Mouse (Mus musculus) CH12.LX (cell line): ENCODE results near the gene Gjc2. TPM values are rescaled to one million over a fixed set of nuclear protein-coding genes. Genes with fewer than 3 reads are reported as not detected.

Source experiments
- DNase-seq: peaks from one replicate; pipeline ENCODE4 v3.0.0-alpha.2; 2013; ENCODE audit errors: extremely low read depth
- H3K27ac ChIP-seq: 2 replicates; pipeline ENCODE4 v1.5.1; 2012; ENCODE audit warnings: low read depth, mild to moderate bottlenecking, control low read depth, moderate library complexity; ENCODE audit not compliant: insufficient read depth
- H3K27me3 ChIP-seq: replicated peaks from 2 replicates; pipeline ENCODE3; 2012; ENCODE audit warnings: inconsistent platforms
- H3K36me3 ChIP-seq, 2 experiments: replicated peaks in 1 of 2; 2 replicates each; pipeline versions ENCODE3 to v1.6.1; 2012; ENCODE audit warnings: inconsistent platforms in 1 of 2, low read length in 1 of 2, mild to moderate bottlenecking in 1 of 2, mixed read lengths in 1 of 2, moderate library complexity in 1 of 2; ENCODE audit not compliant: control insufficient read depth in 1 of 2, insufficient read depth in 1 of 2
- H3K4me1 ChIP-seq, 2 experiments: 2 replicates each; pipeline ENCODE4 v1.6.1; 2012; ENCODE audit warnings: inconsistent platforms in 1 of 2, moderate library complexity in 1 of 2; ENCODE audit not compliant: insufficient read depth in 2 of 2, control insufficient read depth in 1 of 2
- H3K4me2 ChIP-seq: 2 replicates; pipeline ENCODE4 v1.6.1; 2012; ENCODE audit warnings: low read depth, mild to moderate bottlenecking, control low read depth; ENCODE audit not compliant: poor library complexity, insufficient read depth, severe bottlenecking
- H3K4me3 ChIP-seq, 3 experiments: fragments of 150-350 bp in 1 of 3; sonication (generic) in 1 of 3; replicated peaks in 1 of 3; 2 replicates each; pipeline versions ENCODE3 to v1.5.1; 2011 to 2012; ENCODE audit warnings: low read depth in 2 of 3, low read length in 2 of 3, mild to moderate bottlenecking in 2 of 3, moderate library complexity in 2 of 3, control low read depth in 1 of 3, improper control_type of control experiment in 1 of 3, inconsistent platforms in 1 of 3, mixed read lengths in 1 of 3; ENCODE audit not compliant: poor library complexity in 1 of 3
- H3K79me2 ChIP-seq: replicated peaks from 2 replicates; pipeline ENCODE4 v1.6.1; 2012; ENCODE audit warnings: mild to moderate bottlenecking, moderate library complexity; ENCODE audit not compliant: control insufficient read depth, poor library complexity, insufficient read depth, severe bottlenecking; ENCODE audit errors: extremely low read depth
- H3K9ac ChIP-seq: 2 replicates; pipeline ENCODE4 v1.6.1; 2012; ENCODE audit warnings: low read depth, mild to moderate bottlenecking, control low read depth, moderate library complexity; ENCODE audit not compliant: insufficient read depth
- H3K9me3 ChIP-seq: replicated peaks from 2 replicates; pipeline ENCODE3; 2012; ENCODE audit warnings: low read length, inconsistent platforms, mixed read lengths
- CHD1 ChIP-seq: IDR thresholded peaks from 2 replicates; pipeline ENCODE4 v1.6.1; 2012; ENCODE audit warnings: low read depth, low read length, improper control_type of control experiment, inconsistent platforms
- CHD2 ChIP-seq: IDR thresholded peaks from 2 replicates; pipeline ENCODE4 v1.6.1; 2011; ENCODE audit warnings: low read length, improper control_type of control experiment
- CTCF ChIP-seq, 2 experiments: IDR thresholded peaks in 1 of 2; conservative IDR thresholded peaks in 1 of 2; 2 replicates each; pipeline ENCODE4 v1.5.1; 2011 to 2012; ENCODE audit warnings: low read depth in 2 of 2, low read length in 2 of 2, improper control_type of control experiment in 1 of 2, inconsistent platforms in 1 of 2, mild to moderate bottlenecking in 1 of 2, moderate library complexity in 1 of 2
- E2F4 ChIP-seq: IDR thresholded peaks from 2 replicates; pipeline ENCODE4 v1.6.1; 2011; ENCODE audit warnings: low read depth, low read length, improper control_type of control experiment; ENCODE audit not compliant: insufficient replicate concordance
- ELF1 ChIP-seq: IDR thresholded peaks from 2 replicates; pipeline ENCODE4 v1.6.1; 2014; ENCODE audit warnings: low read depth, mild to moderate bottlenecking, inconsistent platforms, low read length, improper control_type of control experiment
- EP300 ChIP-seq: IDR thresholded peaks from 2 replicates; pipeline ENCODE4 v1.6.1; 2011; ENCODE audit warnings: low read length, improper control_type of control experiment
- ETS1 ChIP-seq: conservative IDR thresholded peaks from 2 replicates; pipeline ENCODE4 v1.6.1; 2012; ENCODE audit warnings: low read depth, mild to moderate bottlenecking, inconsistent platforms, low read length, improper control_type of control experiment, moderate library complexity
- GABPA ChIP-seq: IDR thresholded peaks from 2 replicates; pipeline ENCODE4 v1.6.1; 2012; ENCODE audit warnings: low read depth, low read length, improper control_type of control experiment, inconsistent platforms; ENCODE audit not compliant: insufficient replicate concordance
- HCFC1 ChIP-seq: IDR thresholded peaks from 2 replicates; pipeline ENCODE4 v1.6.1; 2012; ENCODE audit warnings: low read depth, mild to moderate bottlenecking, inconsistent platforms, low read length, improper control_type of control experiment
- JUN ChIP-seq: IDR thresholded peaks from 2 replicates; pipeline ENCODE4 v1.6.1; 2011; ENCODE audit warnings: low read depth, mild to moderate bottlenecking, low read length, improper control_type of control experiment, moderate library complexity; ENCODE audit not compliant: insufficient read depth
- MAFK ChIP-seq: IDR thresholded peaks from 2 replicates; pipeline ENCODE4 v1.6.1; 2011; ENCODE audit warnings: low read length, improper control_type of control experiment; ENCODE audit not compliant: insufficient replicate concordance
- MAX ChIP-seq: IDR thresholded peaks from 2 replicates; pipeline ENCODE4 v1.6.1; 2011; ENCODE audit warnings: low read length, improper control_type of control experiment
- MXI1 ChIP-seq: IDR thresholded peaks from 2 replicates; pipeline ENCODE4 v1.6.1; 2011; ENCODE audit warnings: mild to moderate bottlenecking, low read depth, low read length, improper control_type of control experiment
- MYC ChIP-seq: IDR thresholded peaks from 2 replicates; pipeline ENCODE4 v1.6.1; 2011; ENCODE audit warnings: low read depth, mild to moderate bottlenecking, improper control_type of control experiment, low read length
- NELFE ChIP-seq: IDR thresholded peaks from 2 replicates; pipeline ENCODE4 v1.6.1; 2011; ENCODE audit warnings: low read depth, low read length, improper control_type of control experiment
- NRF1 ChIP-seq: IDR thresholded peaks from 2 replicates; pipeline ENCODE4 v1.6.1; 2014; ENCODE audit warnings: low read depth, mild to moderate bottlenecking, inconsistent platforms, low read length, improper control_type of control experiment, moderate library complexity
- POLR2A ChIP-seq: IDR thresholded peaks from 2 replicates; pipeline ENCODE4 v1.6.1; 2011; ENCODE audit warnings: low read depth, mild to moderate bottlenecking, improper control_type of control experiment, low read length
- POLR2AphosphoS2 ChIP-seq: IDR thresholded peaks from 2 replicates; pipeline ENCODE4 v1.6.1; 2011; ENCODE audit warnings: low read depth, low read length, improper control_type of control experiment
- RAD21 ChIP-seq: IDR thresholded peaks from 2 replicates; pipeline ENCODE4 v1.6.1; 2011; ENCODE audit warnings: low read depth, mild to moderate bottlenecking, low read length, improper control_type of control experiment, moderate library complexity
- RCOR1 ChIP-seq: conservative IDR thresholded peaks from 2 replicates; pipeline ENCODE4 v1.6.1; 2012; ENCODE audit warnings: low read depth, mild to moderate bottlenecking, inconsistent platforms, low read length, improper control_type of control experiment
- SMC3 ChIP-seq: IDR thresholded peaks from 2 replicates; pipeline ENCODE4 v1.6.1; 2011; ENCODE audit warnings: low read depth, low read length, improper control_type of control experiment
- TCF12 ChIP-seq: IDR thresholded peaks from 2 replicates; pipeline ENCODE4 v1.6.1; 2014; ENCODE audit warnings: low read depth, mild to moderate bottlenecking, inconsistent platforms, low read length, improper control_type of control experiment
- USF1 ChIP-seq: IDR thresholded peaks from 2 replicates; pipeline ENCODE4 v1.6.1; 2014; ENCODE audit warnings: low read depth, mild to moderate bottlenecking, inconsistent platforms, low read length, improper control_type of control experiment
- USF2 ChIP-seq: conservative IDR thresholded peaks from 2 replicates; pipeline ENCODE4 v1.6.1; 2011; ENCODE audit warnings: low read depth, low read length, improper control_type of control experiment
- ZC3H11A ChIP-seq: IDR thresholded peaks from 2 replicates; pipeline ENCODE4 v1.6.1; 2012; ENCODE audit warnings: low read depth, mild to moderate bottlenecking, inconsistent platforms, low read length, improper control_type of control experiment
- ZKSCAN1 ChIP-seq: IDR thresholded peaks from 2 replicates; pipeline ENCODE4 v1.6.1; 2012; ENCODE audit warnings: low read depth, inconsistent platforms, low read length, improper control_type of control experiment, borderline replicate concordance
- ZMIZ1 ChIP-seq: IDR thresholded peaks from 2 replicates; pipeline ENCODE4 v1.6.1; 2012; ENCODE audit warnings: low read depth, mild to moderate bottlenecking, inconsistent platforms, low read length, improper control_type of control experiment
- ZNF384 ChIP-seq: IDR thresholded peaks from 2 replicates; pipeline ENCODE4 v1.6.1; 2012; ENCODE audit warnings: low read depth, low read length, improper control_type of control experiment, inconsistent platforms
- dilution Hi-C: fragments of 300-500 bp; cut with MboI; formaldehyde crosslinking; loops from 2 replicates; pipeline ENCODE4 v1.14.3; 2020; ENCODE audit warnings: low sequenced_read_pairs; ENCODE audit not compliant: extremely low pct_unique_long_range_greater_than_20kb, extremely low pct_ligation_motif_present
- in situ Hi-C: fragments of 300-500 bp; cut with MboI; formaldehyde crosslinking; loops from 3 replicates; pipeline ENCODE4 v1.14.3; 2019; ENCODE audit warnings: low sequenced_read_pairs, low pct_ligation_motif_present, low pct_unique_long_range_greater_than_20kb, mixed read lengths
- polyA plus RNA-seq: library from polyadenylated mRNA; unstranded; fragments of >175 nt; gene quantifications from 2 replicates; pipeline ENCODE4 v1.2.1, GENCODE M21; 2012; ENCODE audit warnings: low read depth; ENCODE audit not compliant: insufficient read length
- total RNA-seq, 2 experiments: library from RNA; depleted of rRNA; stranded (reverse); fragments of 300-350 nt in 1 of 2; fragments of >200 nt in 1 of 2; gene quantifications; 2 replicates each; pipeline ENCODE4 v1.2.3; 2012 to 2014

Gjc2 gene
- total and polyA plus RNA-seq, 3 experiments = 0.08 to 0.13 TPM; not detected in 1

DNA sequence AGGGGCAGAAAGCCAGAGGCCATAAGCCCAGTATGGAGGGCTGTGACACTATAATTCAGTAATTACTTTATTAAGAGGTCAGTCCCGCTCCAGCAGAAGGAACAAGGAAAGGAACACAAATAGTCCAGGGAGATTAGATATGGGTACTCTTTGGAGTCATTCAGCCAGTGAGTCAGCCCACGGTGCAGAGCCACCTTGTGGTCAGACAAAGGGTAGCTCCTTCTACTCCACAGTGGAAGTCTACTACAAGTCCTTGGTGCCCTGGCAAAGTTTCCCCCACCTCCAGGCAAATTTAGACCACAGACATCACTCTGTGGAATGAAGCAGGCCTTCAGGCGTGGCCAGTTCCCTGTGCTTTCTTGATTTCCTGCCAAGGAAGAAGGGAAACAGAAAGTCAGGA lies 808 bp upstream of the Gjc2 start:
- no peaks in the 10 kb centered on the region for H3K9me3 ChIP-seq
- H3K4me3 ChIP-seq = no peak overlapping the region
- TF ChIP-seq CTCF (conservative IDR thresholded peaks at IDR 0.05 in 1 of 2, IDR thresholded peaks at IDR 0.05 in 1 of 2; ENCODE audit: low read depth in 2 of 2, low read length in 2 of 2) (peak; percentile 66 to 87), ZMIZ1 (no peak), CHD1 (no peak), TCF12 (no peak), MYC (no peak), RCOR1 (no peak), HCFC1 (no peak), USF2 (no peak), RAD21 (peak; percentile 69), ETS1 (no peak), SMC3 (peak; percentile 95), ZC3H11A (peak; percentile 10; the same call in 1 of the 2 replicates), MAX (no peak), USF1 (no peak), EP300 (no peak), ELF1 (no peak), POLR2A (no peak), MXI1 (no peak), NRF1 (no peak), E2F4 (no peak)
- H3K79me2 ChIP-seq = no peaks in the 10 kb centered on the region
- no peak overlapping the region for H3K9ac ChIP-seq
- H3K27me3 ChIP-seq = no peaks in the 10 kb centered on the region
- dilution Hi-C loops = no loop called here
- H3K4me2 ChIP-seq = no peak overlapping the region
- peaks cover 0 to 22% of the 10 kb centered on the region in 2 experiments; a peak in 2 of 4 replicates for H3K4me1 ChIP-seq
- DNase-seq = peak; percentile 58
- peaks cover 34 to 74% of the 10 kb centered on the region in 2 experiments for H3K36me3 ChIP-seq
- in situ Hi-C loops = no loop called here
- no peak overlapping the region for H3K27ac ChIP-seq

DNA sequence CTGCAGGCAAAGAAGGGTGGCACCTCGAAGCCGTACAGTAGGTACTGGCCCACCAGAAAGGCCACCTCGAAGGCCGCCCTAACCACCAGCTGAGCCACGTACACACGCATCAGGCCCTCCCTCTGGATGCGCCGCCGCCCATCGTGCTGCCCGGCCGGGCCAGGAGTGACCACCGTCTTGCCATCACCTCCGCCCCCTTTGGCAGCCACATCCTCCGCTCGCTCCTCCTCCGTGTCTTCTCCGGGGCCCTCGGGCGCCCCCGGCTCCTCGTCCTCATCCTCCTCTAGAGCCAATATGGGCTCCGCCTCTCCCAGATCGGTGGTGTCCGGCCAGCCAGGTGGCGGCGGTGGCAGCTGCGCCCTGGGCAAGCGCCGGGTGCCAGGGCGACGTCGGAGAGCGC lies 6.1 kb downstream of the Gjc2 start:
- no peak overlapping the region for H3K27ac ChIP-seq
- no peak overlapping the region for H3K4me3 ChIP-seq
- H3K9ac ChIP-seq = no peak overlapping the region
- H3K27me3 ChIP-seq = peaks cover 2% of the 10 kb centered on the region
- in situ Hi-C loops = no loop called here
- H3K9me3 ChIP-seq = no peaks in the 10 kb centered on the region
- H3K36me3 ChIP-seq = peaks cover 0 to 6% of the 10 kb centered on the region in 2 experiments
- peaks cover 14 to 41% of the 10 kb centered on the region in 2 experiments for H3K4me1 ChIP-seq
- H3K79me2 ChIP-seq = no peaks in the 10 kb centered on the region
- DNase-seq = no peak
- TF ChIP-seq ZNF384 (no peak), MYC (no peak), GABPA (no peak), NELFE (no peak), POLR2AphosphoS2 (no peak), MAFK (no peak), CTCF (conservative IDR thresholded peaks at IDR 0.05 in 1 of 2, IDR thresholded peaks at IDR 0.05 in 1 of 2; ENCODE audit: low read depth in 2 of 2, low read length in 2 of 2) (no peak), E2F4 (no peak), CHD2 (no peak), ZKSCAN1 (no peak), MAX (no peak), JUN (no peak)
- TF ChIP-seq, all 38 proteins: peak for 0
- dilution Hi-C loops = no loop called here
- H3K4me2 ChIP-seq = no peak overlapping the region
